In the genomic region with DNA sequence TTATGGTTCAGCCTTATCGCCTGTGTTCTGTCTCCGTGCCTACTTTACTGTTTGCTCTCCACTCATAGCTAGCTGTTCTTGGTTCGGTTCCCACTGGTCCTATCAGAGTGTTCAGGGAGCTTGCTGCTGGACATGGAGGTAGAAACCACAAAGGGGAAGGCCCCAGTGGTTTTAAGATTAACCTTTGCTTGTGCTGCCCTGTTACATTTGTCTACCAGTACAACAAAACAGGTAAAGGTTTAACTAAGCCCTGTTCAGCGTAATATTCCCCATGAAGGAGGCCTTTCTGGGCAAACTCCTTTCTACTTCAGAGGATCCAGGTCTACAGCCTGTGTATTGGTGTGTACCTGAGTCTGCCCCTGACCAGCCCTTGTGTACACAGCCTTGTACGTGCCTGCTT, we compare ENCODE assay signal across 21 mouse cellular contexts.
"Had no signal": no experiment of that assay in that cellular context is flagged by ENCODE, and none has a peak within 500 bp of the region (broad histone marks: within the 10 kb centered on the region; RNA-seq: fewer than 3 reads in every experiment).

No protein-coding gene starts in this region.

- H3K27ac ChIP-seq: gastrocnemius, adult 2 months; hindbrain, embryonic 10.5 days; hindbrain, embryonic 12.5 days; hindbrain, embryonic 14.5 days; limb, embryonic 13.5 days; limb, embryonic 15.5 days; liver, embryonic 12.5 days; liver, embryonic 14.5 days had no signal

- H3K4me2 ChIP-seq: heart, embryonic 12.5 days; hindbrain, embryonic 12.5 days; hindbrain, embryonic 14.5 days; limb, embryonic 13.5 days; limb, embryonic 15.5 days; liver, embryonic 12.5 days had no signal

- H3K4me1 ChIP-seq: hindbrain, embryonic 10.5 days; limb, embryonic 15.5 days; liver, embryonic 12.5 days had no signal

- H3K36me3 ChIP-seq: heart, embryonic 10.5 days; heart, embryonic 12.5 days; hindbrain, embryonic 10.5 days; hindbrain, embryonic 12.5 days; limb, embryonic 13.5 days; limb, embryonic 15.5 days; liver, embryonic 12.5 days had no signal

- DNase-seq: gastrocnemius, adult 2 months; gastrocnemius, postnatal 10 days; gastrocnemius, postnatal 25 days; heart, adult 18-20 months; heart, postnatal 10 days; heart, postnatal 4 days; kidney, postnatal 10 days; layer of hippocampus, adult 9-11 months; layer of hippocampus, postnatal 36 days; left cerebral cortex, postnatal 4 days had no signal

- H3K4me3 ChIP-seq: gastrocnemius, adult 2 months; heart, embryonic 10.5 days; heart, embryonic 12.5 days; hindbrain, embryonic 10.5 days; hindbrain, embryonic 12.5 days; limb, embryonic 13.5 days; limb, embryonic 15.5 days; liver, embryonic 12.5 days had no signal

- ATAC-seq: hindbrain, embryonic 16.5 days; intestine, embryonic 16.5 days; liver, embryonic 12.5 days had no signal

- H3K9ac ChIP-seq: heart, embryonic 12.5 days; hindbrain, embryonic 12.5 days; hindbrain, embryonic 14.5 days; limb, embryonic 13.5 days; limb, embryonic 15.5 days; liver, embryonic 12.5 days; liver, embryonic 14.5 days had no signal

- H3K27me3 ChIP-seq: heart, embryonic 12.5 days; hindbrain, embryonic 12.5 days; limb, embryonic 13.5 days; limb, embryonic 15.5 days; liver, embryonic 12.5 days had no signal

- H3K9me3 ChIP-seq: heart, embryonic 10.5 days; heart, embryonic 12.5 days; hindbrain, embryonic 10.5 days; hindbrain, embryonic 12.5 days; limb, embryonic 13.5 days; limb, embryonic 15.5 days; liver, embryonic 12.5 days had no signal
